Mouse (Mus musculus) kidney, embryonic 14.5 days (tissue): ENCODE measurements at regions not wholly inside any gene's neighbourhood (a gene's known extent, or its start where the extent isn't known, plus 50 kb on each side); places are given as distances from the start of the nearest gene placed in this dataset.
A peak's percentile ranks its signal among the peaks of the same experiment; 100 is the strongest.

Experiments used
- ATAC-seq: fragments of 200-750 bp; cut with Nextera tagmentation; 2 replicates; pipeline ENCODE4 v1.8.0; 2017; ENCODE audit warnings: moderate number of reproducible peaks, mild to moderate bottlenecking, moderate TSS enrichment, moderate library complexity; ENCODE audit not compliant: low FRiP score, low TSS enrichment
- H3K27ac ChIP-seq: fragments of 300-500 bp; sonication (generic); 2 replicates; pipeline ENCODE4 v1.5.1; 2014; ENCODE audit warnings: low read depth, mild to moderate bottlenecking, low read length, moderate library complexity, mixed read lengths
- H3K27me3 ChIP-seq: fragments of 300-500 bp; sonication (generic); 2 replicates; pipeline ENCODE4 v1.6.1; 2014; ENCODE audit warnings: mild to moderate bottlenecking, low read length; ENCODE audit not compliant: control insufficient read depth, insufficient read depth
- H3K36me3 ChIP-seq: fragments of 300-500 bp; sonication (generic); 2 replicates; pipeline ENCODE4 v1.6.1; 2014; ENCODE audit warnings: low read length, mixed read lengths; ENCODE audit not compliant: control insufficient read depth, insufficient read depth
- H3K4me1 ChIP-seq: fragments of 300-500 bp; sonication (generic); 2 replicates; pipeline ENCODE4 v1.6.1; 2014; ENCODE audit warnings: low read length, mixed read lengths; ENCODE audit not compliant: control insufficient read depth, insufficient read depth
- H3K4me2 ChIP-seq: fragments of 300-500 bp; sonication (generic); replicated peaks from 2 replicates; pipeline ENCODE4 v1.6.1; 2014; ENCODE audit warnings: low read depth, mild to moderate bottlenecking, low read length
- H3K4me3 ChIP-seq: fragments of 300-500 bp; sonication (generic); 2 replicates; pipeline ENCODE4 v1.5.1; 2014; ENCODE audit warnings: mild to moderate bottlenecking, low read length
- H3K9ac ChIP-seq: fragments of 300-500 bp; sonication (generic); 2 replicates; pipeline ENCODE4 v1.6.1; 2014; ENCODE audit warnings: low read depth, mild to moderate bottlenecking, low read length, moderate library complexity
- H3K9me3 ChIP-seq: fragments of 300-500 bp; sonication (generic); 2 replicates; pipeline ENCODE4 v1.6.1; 2016; ENCODE audit warnings: low read length; ENCODE audit not compliant: control insufficient read depth
- WGBS: fragments of 180-500 bp; shearing (Covaris S2); extraction: QIAGEN DNeasy Blood & Tissue Kit; methylation state at CpG from one replicate; pipeline ENCODE4 v1.1.7; 2014; 5-methylcytosine and 5-hydroxymethylcytosine counted together

DNA sequence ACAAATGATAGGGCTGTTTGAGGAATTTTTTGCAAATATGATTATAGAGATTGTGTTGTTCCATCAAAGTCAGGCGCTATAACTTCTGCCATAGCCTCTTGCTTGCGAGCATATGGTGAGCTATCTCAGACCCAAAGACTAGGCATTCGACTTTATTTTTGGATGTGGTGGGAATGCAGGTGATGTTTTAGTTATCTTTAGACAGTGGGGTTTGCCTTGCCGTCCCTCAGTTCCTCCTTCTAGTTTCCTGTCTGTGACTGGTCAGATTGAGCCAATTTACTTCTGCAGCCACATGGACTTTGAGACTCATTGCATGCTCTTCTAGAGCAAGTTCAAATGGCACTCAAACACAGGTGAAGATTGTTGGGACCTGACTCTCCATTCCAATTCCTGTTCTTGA lies 193.0 kb upstream of the Il12b start:
- no peaks in the 10 kb centered on the region for H3K27me3 ChIP-seq
- H3K4me1 ChIP-seq = no peaks in the 10 kb centered on the region
- H3K4me3 ChIP-seq = no peak overlapping the region
- no peaks in the 10 kb centered on the region for H3K36me3 ChIP-seq
- no peaks in the 10 kb centered on the region for H3K9me3 ChIP-seq
- no peak overlapping the region for H3K27ac ChIP-seq
- no peak for ATAC-seq
- no peak overlapping the region for H3K9ac ChIP-seq
- WGBS = 88% methylated on average over 4 of the region's 4 CpGs
- no peak overlapping the region for H3K4me2 ChIP-seq

DNA sequence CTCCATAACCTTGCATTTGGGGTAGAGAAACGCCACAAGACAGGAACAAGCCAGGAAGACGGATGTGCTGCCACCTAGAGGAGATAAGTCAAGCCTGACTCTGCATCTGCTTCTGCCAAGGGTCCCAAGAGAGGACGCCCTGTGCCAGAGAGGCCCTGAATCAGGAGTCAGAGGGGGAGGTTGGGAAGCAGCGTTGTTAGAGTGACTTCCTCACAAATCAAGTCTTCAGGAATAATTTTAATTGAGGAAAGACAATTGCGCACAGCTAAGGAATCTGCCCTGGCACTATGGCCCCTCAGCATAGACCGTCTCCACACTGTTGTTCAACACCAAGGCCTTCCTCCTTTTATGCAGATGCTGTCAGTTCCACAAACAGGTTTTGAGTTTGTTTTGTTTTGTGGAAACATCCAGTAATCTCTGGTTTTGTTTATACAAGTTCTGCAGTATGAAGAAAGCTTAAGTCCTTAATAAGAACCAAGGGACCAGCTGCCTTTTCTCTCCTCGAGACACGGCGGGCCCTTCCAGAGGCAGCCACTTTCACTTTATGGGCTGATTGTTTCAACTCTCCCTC lies 187.9 kb upstream of the Il12b start:
- 46% methylated on average over 9 of the region's 9 CpGs for WGBS
- Histone ChIP-seq H3K4me1 (no peaks in the 10 kb centered on the region), H3K4me2 (no peak overlapping the region), H3K27me3 (no peaks in the 10 kb centered on the region), H3K4me3 (no peak overlapping the region), H3K27ac (no peak overlapping the region), H3K9ac (no peak overlapping the region), H3K9me3 (no peaks in the 10 kb centered on the region), H3K36me3 (no peaks in the 10 kb centered on the region)
- ATAC-seq = peak; percentile 73

DNA sequence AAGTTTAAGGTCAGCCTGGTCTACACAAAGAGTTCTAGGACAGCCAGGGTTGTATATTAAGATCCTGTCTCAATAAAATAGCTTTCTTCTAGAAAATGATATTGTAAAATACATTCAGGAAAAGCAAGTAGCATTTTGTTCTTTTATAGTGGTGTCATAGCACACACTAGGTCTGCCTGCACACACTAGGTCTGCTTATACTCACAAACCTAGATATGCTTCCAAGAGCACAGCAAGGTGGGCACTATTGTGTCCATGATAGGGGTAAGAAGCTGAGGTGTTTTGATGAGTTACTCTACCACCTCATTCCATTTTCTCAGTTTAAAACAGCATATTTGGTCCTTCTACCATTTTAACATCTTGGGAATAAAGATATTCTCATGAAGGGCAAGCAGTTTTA lies 185.8 kb upstream of the Il12b start:
- Histone ChIP-seq H3K27ac (no peak overlapping the region), H3K4me3 (no peak overlapping the region), H3K4me1 (no peaks in the 10 kb centered on the region), H3K4me2 (no peak overlapping the region), H3K9me3 (no peaks in the 10 kb centered on the region), H3K9ac (no peak overlapping the region), H3K36me3 (no peaks in the 10 kb centered on the region), H3K27me3 (no peaks in the 10 kb centered on the region)
- no peak for ATAC-seq

DNA sequence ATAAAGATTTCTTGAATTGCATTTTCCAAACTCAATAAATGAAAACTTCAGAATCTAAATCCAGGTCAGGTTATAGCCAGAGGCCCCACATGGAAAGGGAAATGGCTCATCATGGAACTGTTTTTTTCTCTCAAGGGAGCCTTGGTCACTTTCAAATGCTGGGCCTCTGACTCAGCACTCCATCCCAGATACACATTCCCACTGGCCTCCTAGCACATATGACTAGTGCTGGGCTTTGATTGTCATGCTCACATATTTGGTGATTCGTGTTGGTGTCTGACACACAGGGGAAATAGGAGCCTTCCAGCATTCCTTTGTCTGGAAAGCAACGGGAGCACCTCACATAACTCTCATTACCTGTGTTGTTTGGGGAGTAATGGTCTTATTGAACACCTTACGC lies 183.5 kb upstream of the Il12b start:
- no peak for ATAC-seq

DNA sequence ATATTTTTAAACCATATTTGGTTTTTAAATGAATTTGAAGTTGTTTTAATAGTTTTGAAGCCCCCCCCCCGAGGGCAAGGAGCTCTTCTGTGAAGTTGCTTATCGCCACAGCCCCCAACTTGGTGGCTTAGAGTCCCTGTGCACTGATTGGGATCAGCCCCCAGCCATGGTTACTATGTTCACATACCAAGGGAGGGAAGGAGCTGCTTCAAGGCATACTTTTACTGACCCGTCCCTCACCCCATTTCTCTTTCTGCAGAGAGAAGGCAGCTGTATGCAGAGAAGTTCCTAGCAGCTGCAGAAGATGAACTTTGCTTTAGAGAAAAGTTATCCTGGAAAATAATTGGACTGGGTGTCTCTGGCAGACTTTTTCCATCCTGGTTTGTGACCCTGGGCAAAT lies 179.9 kb upstream of the Il12b start:
- 0 out of 2 replicates have a peak, but pooled peaks cover 2% of the 10 kb centered on the region for H3K4me1 ChIP-seq
- H3K4me2 ChIP-seq = no peak overlapping the region
- no peaks in the 10 kb centered on the region for H3K36me3 ChIP-seq
- ATAC-seq = peak; percentile 75
- no peak overlapping the region for H3K4me3 ChIP-seq
- no peaks in the 10 kb centered on the region for H3K9me3 ChIP-seq
- no peaks in the 10 kb centered on the region for H3K27me3 ChIP-seq
- WGBS = 45% methylated on average over 3 of the region's 3 CpGs
- H3K9ac ChIP-seq = no peak overlapping the region
- no peak overlapping the region for H3K27ac ChIP-seq

More for the DNA sequence above, 183.5 kb upstream of the Il12b start:
- Histone ChIP-seq H3K4me3 (no peak overlapping the region), H3K36me3 (no peaks in the 10 kb centered on the region), H3K4me1 (0 out of 2 replicates have a peak, but pooled peaks cover 2% of the 10 kb centered on the region), H3K27me3 (no peaks in the 10 kb centered on the region), H3K4me2 (no peak overlapping the region), H3K27ac (no peak overlapping the region), H3K9me3 (no peaks in the 10 kb centered on the region), H3K9ac (no peak overlapping the region)
- 80% methylated on average over 3 of the region's 3 CpGs for WGBS

DNA sequence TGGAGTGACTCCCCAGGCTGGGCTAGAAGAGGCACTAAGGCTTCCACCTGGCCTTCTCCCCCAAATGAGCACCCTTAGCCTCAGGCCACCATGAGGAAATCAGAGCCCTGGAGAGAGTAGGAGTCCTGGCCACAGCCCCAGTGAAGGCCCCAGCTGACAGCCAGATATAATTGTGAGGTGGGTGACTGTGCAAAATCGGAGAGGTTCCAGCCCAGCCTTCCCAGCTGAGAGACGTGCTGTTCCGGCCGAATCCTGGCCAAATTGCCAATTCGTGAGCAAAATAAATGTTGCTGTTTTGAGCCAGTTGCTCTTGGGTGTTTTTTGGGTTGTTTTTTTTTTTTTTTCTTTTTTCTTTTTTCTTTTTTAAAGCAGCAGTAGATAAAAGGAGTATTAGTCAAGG lies 169.9 kb upstream of the Il12b start:
- no peak overlapping the region for H3K27ac ChIP-seq
- no peaks in the 10 kb centered on the region for H3K36me3 ChIP-seq
- no peaks in the 10 kb centered on the region for H3K9me3 ChIP-seq
- H3K9ac ChIP-seq = no peak overlapping the region
- no peak overlapping the region for H3K4me2 ChIP-seq
- no peaks in the 10 kb centered on the region for H3K27me3 ChIP-seq
- H3K4me3 ChIP-seq = no peak overlapping the region
- WGBS = 88% methylated on average over 5 of the region's 5 CpGs
- H3K4me1 ChIP-seq = no peaks in the 10 kb centered on the region
- ATAC-seq = no peak

DNA sequence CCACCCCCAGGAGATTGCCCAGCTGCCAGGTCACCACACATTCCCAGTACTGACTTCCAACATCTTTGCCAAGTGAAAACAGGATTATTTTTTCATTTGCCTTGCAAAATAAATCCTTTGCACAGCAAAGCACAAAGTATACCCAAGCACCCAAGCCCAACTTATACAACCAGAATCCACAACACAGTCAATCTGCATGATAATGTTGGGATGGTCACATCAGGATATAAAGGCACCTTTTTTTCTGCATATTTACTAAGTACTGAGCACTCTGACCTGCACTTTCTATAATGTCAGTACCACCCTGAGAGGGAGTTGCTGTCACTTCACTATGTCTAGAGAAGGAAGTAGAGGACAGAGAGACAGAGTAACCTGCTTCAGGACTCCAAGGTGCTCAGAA lies 164.4 kb upstream of the Il12b start:
- H3K27me3 ChIP-seq = no peaks in the 10 kb centered on the region
- no peak overlapping the region for H3K4me3 ChIP-seq
- H3K36me3 ChIP-seq = no peaks in the 10 kb centered on the region
- no peak overlapping the region for H3K27ac ChIP-seq
- H3K9me3 ChIP-seq = no peaks in the 10 kb centered on the region
- no peak overlapping the region for H3K9ac ChIP-seq
- H3K4me1 ChIP-seq = no peaks in the 10 kb centered on the region
- H3K4me2 ChIP-seq = no peak overlapping the region
- no peak for ATAC-seq

DNA sequence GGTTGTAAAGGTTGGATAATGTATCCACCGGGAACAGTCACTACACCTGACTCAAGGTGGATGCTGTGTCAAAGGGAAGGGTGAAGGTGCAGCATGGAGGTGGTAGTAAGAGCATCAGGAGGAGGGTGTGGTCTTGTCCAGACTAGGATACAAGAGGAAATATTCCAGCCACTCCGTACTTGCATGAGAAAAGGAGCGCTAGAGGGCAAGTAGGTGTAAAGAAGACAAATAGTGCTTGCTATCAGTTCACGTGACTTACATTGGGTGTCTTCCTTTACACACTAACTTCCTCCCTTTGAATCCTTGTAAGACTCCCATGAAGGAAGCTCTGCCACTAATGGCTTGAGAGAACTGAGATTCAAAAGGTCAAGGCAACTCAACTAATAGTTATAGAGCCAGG lies 161.8 kb upstream of the Il12b start:
- H3K9me3 ChIP-seq = no peaks in the 10 kb centered on the region
- WGBS = 90% methylated on average over 4 of the region's 4 CpGs
- H3K27ac ChIP-seq = no peak overlapping the region
- H3K9ac ChIP-seq = no peak overlapping the region
- H3K4me1 ChIP-seq = no peaks in the 10 kb centered on the region
- no peak overlapping the region for H3K4me3 ChIP-seq
- H3K27me3 ChIP-seq = no peaks in the 10 kb centered on the region
- H3K4me2 ChIP-seq = no peak overlapping the region
- no peaks in the 10 kb centered on the region for H3K36me3 ChIP-seq
- ATAC-seq = no peak

DNA sequence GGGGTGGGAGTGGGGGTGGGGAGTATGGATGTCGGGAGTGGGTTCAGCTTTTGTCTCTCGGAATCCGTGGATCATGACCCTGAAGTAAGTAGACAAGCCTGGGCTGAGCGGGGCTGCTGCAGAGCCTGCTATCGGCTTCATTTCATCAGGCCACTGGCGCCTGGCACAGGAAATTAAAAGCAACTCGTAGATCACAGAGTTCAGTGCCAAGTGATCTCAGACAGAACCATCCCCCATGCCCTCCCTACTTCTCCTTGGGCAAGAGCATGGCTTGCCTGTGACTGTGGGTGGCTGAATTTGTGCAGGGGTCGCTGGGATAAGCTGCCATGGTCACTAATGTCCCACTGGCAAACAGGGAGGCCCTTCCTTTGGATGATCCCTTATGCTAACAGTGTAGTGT lies 161.3 kb upstream of the Il12b start:
- H3K27ac ChIP-seq = no peak overlapping the region
- H3K27me3 ChIP-seq = no peaks in the 10 kb centered on the region
- no peak overlapping the region for H3K9ac ChIP-seq
- H3K4me3 ChIP-seq = no peak overlapping the region
- 0 out of 2 replicates have a peak, but pooled peaks have one; percentile 43 for ATAC-seq
- no peaks in the 10 kb centered on the region for H3K36me3 ChIP-seq
- H3K4me1 ChIP-seq = no peaks in the 10 kb centered on the region
- H3K4me2 ChIP-seq = no peak overlapping the region
- 69% methylated on average over 8 of the region's 8 CpGs for WGBS
- H3K9me3 ChIP-seq = no peaks in the 10 kb centered on the region
